Mouse (Mus musculus) G1E (cell line): Measurements from ENCODE around the gene Xpnpep1.

Experiments used
- CTCF ChIP-seq: IDR thresholded peaks from 2 replicates; pipeline ENCODE4 v1.5.1; 2012; ENCODE audit warnings: low read depth, low read length, inconsistent platforms, mixed read lengths
- GATA1 ChIP-seq: IDR thresholded peaks from 2 replicates; pipeline ENCODE4 v1.6.1; 2012; ENCODE audit warnings: borderline replicate concordance, low read length, inconsistent platforms, mixed read lengths
- POLR2AphosphoS5 ChIP-seq: IDR thresholded peaks from 2 replicates; pipeline ENCODE4 v1.6.1; 2012; ENCODE audit warnings: low read depth, low read length, inconsistent platforms; ENCODE audit not compliant: insufficient replicate concordance
- TAL1 ChIP-seq: conservative IDR thresholded peaks from 2 replicates; pipeline ENCODE4 v1.6.1; 2012; ENCODE audit warnings: low read depth, low read length, inconsistent platforms, mixed read lengths

DNA sequence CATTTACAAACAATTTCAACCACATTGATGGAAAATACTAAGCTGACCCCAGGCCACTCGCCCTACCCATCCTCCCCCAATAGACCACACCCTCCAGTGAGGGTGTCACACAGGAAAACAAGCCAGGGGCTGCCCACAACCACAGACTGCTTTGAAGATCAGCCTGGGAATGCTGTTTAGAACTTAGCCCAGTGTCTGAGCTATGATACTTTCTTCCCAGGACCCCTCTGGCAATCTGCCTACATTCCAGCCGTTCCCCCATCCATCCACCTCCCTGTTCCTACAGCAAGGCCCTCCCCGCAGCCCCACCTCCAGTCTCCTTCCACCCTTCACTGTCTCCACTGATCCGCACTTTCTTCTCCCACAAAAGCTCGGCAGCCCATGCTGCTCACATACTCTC is 29.1 kb downstream of the Xpnpep1 start:
- TF ChIP-seq CTCF (no peak), TAL1 (no peak), GATA1 (no peak), POLR2AphosphoS5 (no peak)
